Mouse (Mus musculus) liver, embryonic 14.5 days (tissue): ENCODE results near the gene Cipc.

Experiments
- CTCF ChIP-seq: IDR thresholded peaks from 2 replicates; pipeline ENCODE4 v1.5.1; 2016; ENCODE audit warnings: antibody characterized with exemption, low read depth, control low read depth
- EP300 ChIP-seq: IDR thresholded peaks from 2 replicates; pipeline ENCODE4 v1.6.1; 2016; ENCODE audit warnings: antibody characterized with exemption, low read depth

GRCm38 (mm10) chr12:86949501-86949900 is 2.7 kb downstream of the Cipc start:
- TF ChIP-seq CTCF (no peak), EP300 (no peak)
